Mouse (Mus musculus): ENCODE data around the gene Cacng1.

Cacng1 gene

GRCm38 (mm10) chr11:107716332-107716938, at the start of gene Cacng1:
TSS of gene Cacng1 (minus strand) at chr11:107716522.
- DNase-seq (ENCODE audit: low spot score) = no peak

- DNase-seq (ENCODE audit: low spot score) = no peak
Measured at GRCm38 (mm10) chr11:107762688-107763460, 46.6 kb upstream of the Cacng1 start.

- DNase-seq (ENCODE audit: low spot score) = no peak
Measured at GRCm38 (mm10) chr11:107761790-107762500, 45.6 kb upstream of the Cacng1 start.

- DNase-seq (ENCODE audit: low spot score) = no peak
Measured at GRCm38 (mm10) chr11:107760001-107760400, 43.7 kb upstream of the Cacng1 start.

GRCm38 (mm10) chr11:107759516-107759915, 43.2 kb upstream of the Cacng1 start:
- no peak for DNase-seq (ENCODE audit: low spot score)

GRCm38 (mm10) chr11:107749114-107749513, 32.8 kb upstream of the Cacng1 start:
- no peak for DNase-seq (ENCODE audit: low spot score)

- no peak for DNase-seq (ENCODE audit: low spot score)
Measured at GRCm38 (mm10) chr11:107748243-107749035, 32.1 kb upstream of the Cacng1 start.

GRCm38 (mm10) chr11:107743100-107743499, 26.8 kb upstream of the Cacng1 start:
- no peak for DNase-seq (ENCODE audit: low spot score)

GRCm38 (mm10) chr11:107738418-107739099, 22.2 kb upstream of the Cacng1 start:
- DNase-seq (ENCODE audit: low spot score) = no peak

- no peak for DNase-seq (ENCODE audit: low spot score)
Measured at GRCm38 (mm10) chr11:107737886-107738285, 21.6 kb upstream of the Cacng1 start.

- DNase-seq (ENCODE audit: low spot score) = no peak
Measured at GRCm38 (mm10) chr11:107734133-107734532, 17.8 kb upstream of the Cacng1 start.

- no peak for DNase-seq (ENCODE audit: low spot score)
Measured at GRCm38 (mm10) chr11:107731498-107731897, 15.2 kb upstream of the Cacng1 start.

GRCm38 (mm10) chr11:107730940-107731339, 14.6 kb upstream of the Cacng1 start:
- no peak for DNase-seq (ENCODE audit: low spot score)

GRCm38 (mm10) chr11:107729141-107729540, 12.8 kb upstream of the Cacng1 start:
- no peak for DNase-seq (ENCODE audit: low spot score)

- DNase-seq (ENCODE audit: low spot score) = no peak
Measured at GRCm38 (mm10) chr11:107728073-107728863, 11.9 kb upstream of the Cacng1 start.

GRCm38 (mm10) chr11:107724603-107725002, 8.3 kb upstream of the Cacng1 start:
- DNase-seq (ENCODE audit: low spot score) = no peak

- no peak for DNase-seq (ENCODE audit: low spot score)
Measured at GRCm38 (mm10) chr11:107721057-107721456, 4.7 kb upstream of the Cacng1 start.

GRCm38 (mm10) chr11:107720264-107721021, 4.1 kb upstream of the Cacng1 start:
- no peak for DNase-seq (ENCODE audit: low spot score)

- no peak for DNase-seq (ENCODE audit: low spot score)
Measured at GRCm38 (mm10) chr11:107714368-107714767, 2.0 kb downstream of the Cacng1 start.

- DNase-seq (ENCODE audit: low spot score) = no peak
Measured at GRCm38 (mm10) chr11:107710379-107710778, 5.9 kb downstream of the Cacng1 start.

Measured in urinary bladder, postnatal 14 days (tissue).